Mouse (Mus musculus) right cerebral cortex, postnatal 4 days (tissue): Measurements from ENCODE around the gene Medag.

Source experiments
- DNase-seq: peaks from one replicate; pipeline ENCODE4 v3.0.0-alpha.2; 2022

Gene Medag

GRCm38 (mm10) chr5:149430943-149431342 is 19.4 kb downstream of the Medag start:
- DNase-seq = no peak

GRCm38 (mm10) chr5:149433618-149434017 is 22.1 kb downstream of the Medag start:
- DNase-seq = no peak

- no peak for DNase-seq
Observed at GRCm38 (mm10) chr5:149434141-149434690, 22.7 kb downstream of the Medag start.

DNA sequence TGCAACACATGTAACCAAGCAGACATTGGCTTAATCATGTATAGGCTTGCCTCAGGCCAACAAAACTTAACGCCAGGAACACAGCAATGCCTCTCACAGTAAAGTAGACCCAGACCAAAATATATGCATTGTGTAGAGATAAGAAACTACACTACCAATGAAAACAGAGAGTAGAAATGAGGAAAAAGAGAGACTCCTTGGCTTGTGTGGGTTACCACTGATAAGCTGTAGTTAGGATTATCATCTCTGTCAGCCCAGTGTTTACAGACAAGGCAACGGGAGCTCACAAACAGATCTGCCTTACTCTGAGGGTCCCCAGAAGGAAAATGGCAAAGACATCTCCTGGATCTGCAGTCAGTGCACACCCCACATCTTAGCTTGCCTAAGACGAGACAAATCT is 25.0 kb downstream of the Medag start:
- DNase-seq = no peak

GRCm38 (mm10) chr5:149437150-149437549 is 25.6 kb downstream of the Medag start:
- DNase-seq = no peak

- peak; percentile 73 for DNase-seq
Observed at GRCm38 (mm10) chr5:149439531-149440179, 28.1 kb downstream of the Medag start, which contains the start of gene Tex26. Gene Tex26, plus strand, starts transcription at chr5:149439660.

- DNase-seq = peak; percentile 72
Observed at GRCm38 (mm10) chr5:149440180-149440573, 28.6 kb downstream of the Medag start.

- DNase-seq = no peak
Observed at GRCm38 (mm10) chr5:149441646-149442276, 30.2 kb downstream of the Medag start.

GRCm38 (mm10) chr5:149442277-149442660 is 30.7 kb downstream of the Medag start:
- DNase-seq = no peak

- DNase-seq = no peak
Observed at GRCm38 (mm10) chr5:149444451-149444850, 32.9 kb downstream of the Medag start.

DNA sequence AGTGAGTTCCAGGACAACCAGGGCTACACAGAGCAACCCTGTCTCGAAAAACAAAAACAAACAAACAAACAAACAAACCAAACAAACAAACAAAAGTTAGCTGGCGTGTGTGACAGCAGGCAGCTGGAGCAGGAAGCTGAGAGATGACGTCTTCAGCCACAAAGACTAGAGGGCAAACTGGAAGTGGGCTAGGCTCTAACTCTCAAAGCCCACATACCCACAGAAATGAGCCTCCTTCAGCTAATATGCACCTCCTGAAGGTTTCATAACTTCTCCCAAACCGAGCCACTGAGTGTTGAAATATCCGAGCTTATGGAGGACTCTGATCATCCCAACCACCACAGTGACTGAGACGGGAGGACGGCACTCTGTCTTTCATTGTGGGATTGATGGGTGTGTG is 34.9 kb downstream of the Medag start:
- DNase-seq = no peak

- DNase-seq = no peak
Observed at GRCm38 (mm10) chr5:149447733-149448132, 36.2 kb downstream of the Medag start.

DNA sequence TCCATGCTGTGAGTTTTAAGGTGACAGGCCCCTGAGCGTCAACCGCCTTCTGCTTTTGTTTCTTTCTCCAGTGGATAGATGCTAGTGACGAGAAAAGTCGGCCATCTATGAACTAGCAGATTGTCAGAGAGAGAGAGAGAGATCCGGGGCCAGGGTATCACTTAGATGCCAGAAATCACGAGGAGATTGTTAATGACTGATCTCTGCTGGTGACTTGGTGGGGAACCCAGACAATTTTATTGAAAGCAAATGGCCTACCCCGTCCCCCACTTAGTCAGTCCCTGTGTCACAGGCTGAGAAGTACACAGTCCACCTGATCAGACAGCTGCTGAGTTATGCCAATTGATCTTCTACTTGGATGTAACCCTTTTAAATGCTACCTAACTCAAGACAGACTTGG is 37.9 kb downstream of the Medag start:
- DNase-seq = no peak

DNA sequence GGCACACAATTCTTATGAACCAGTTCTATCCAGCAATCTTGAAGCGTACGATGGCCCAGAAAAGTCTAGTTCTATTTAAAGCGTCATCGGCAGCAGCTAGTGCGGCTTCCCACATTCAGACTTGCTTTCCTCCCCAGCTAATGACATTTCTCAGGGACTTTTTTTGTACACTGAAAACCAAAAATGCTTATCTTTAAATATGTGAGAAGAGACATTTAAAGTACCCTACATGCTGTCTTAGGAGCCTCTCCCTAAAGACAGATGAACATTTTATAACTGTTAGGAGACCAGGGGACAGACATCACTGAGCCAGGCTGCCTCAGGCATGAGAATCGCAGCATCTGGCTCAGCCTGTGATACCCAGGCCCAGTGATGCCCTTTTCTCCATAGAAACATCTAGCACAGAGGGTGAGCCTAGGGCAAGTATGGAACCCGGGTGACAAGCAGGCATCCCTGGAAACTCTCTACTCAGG is 39.7 kb downstream of the Medag start:
- no peak for DNase-seq

GRCm38 (mm10) chr5:149454281-149454680 is 42.7 kb downstream of the Medag start:
- DNase-seq = no peak

DNA sequence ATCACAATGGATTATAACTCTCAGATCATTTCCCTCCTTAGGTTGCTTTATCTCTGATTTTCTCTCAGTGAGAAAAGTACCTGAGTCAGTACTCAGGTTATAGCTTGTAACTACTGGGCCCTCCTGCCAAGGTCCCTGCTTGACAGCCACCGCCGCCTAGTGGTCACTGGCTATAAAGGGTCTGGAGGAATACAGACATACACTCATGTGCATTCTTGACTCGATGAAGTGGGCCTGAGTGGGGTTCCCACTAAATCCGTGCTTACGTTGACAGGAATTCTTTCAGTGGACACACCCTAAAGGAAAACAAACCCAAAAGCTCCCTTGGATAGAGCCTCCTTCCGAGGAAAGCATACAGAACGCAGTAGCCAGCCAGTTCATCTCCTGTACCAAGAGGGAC is 45.0 kb downstream of the Medag start:
- no peak for DNase-seq

GRCm38 (mm10) chr5:149462071-149462470 is 50.5 kb downstream of the Medag start:
- DNase-seq = no peak

DNA sequence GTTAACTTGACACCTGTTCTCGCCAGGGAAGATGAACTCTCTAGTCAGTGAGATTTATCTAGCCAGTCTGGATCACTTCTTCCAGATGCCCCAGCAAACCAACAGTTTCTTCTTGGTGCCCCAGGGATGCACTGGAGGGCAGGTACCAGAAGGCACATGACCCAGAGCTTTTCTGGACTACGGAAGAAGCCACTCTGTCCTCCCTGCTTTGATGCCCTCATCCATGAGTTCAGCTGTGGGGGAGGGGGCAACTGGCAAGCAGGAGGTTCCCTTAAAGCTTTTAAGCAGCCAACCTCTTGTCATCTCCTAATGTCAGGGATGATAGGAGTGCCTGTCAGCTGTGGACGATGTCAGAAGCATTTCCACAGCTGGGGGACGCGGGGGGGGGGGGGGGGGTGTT is 53.8 kb downstream of the Medag start:
- DNase-seq = no peak

GRCm38 (mm10) chr5:149474142-149474541 is 62.6 kb downstream of the Medag start:
- no peak for DNase-seq

DNA sequence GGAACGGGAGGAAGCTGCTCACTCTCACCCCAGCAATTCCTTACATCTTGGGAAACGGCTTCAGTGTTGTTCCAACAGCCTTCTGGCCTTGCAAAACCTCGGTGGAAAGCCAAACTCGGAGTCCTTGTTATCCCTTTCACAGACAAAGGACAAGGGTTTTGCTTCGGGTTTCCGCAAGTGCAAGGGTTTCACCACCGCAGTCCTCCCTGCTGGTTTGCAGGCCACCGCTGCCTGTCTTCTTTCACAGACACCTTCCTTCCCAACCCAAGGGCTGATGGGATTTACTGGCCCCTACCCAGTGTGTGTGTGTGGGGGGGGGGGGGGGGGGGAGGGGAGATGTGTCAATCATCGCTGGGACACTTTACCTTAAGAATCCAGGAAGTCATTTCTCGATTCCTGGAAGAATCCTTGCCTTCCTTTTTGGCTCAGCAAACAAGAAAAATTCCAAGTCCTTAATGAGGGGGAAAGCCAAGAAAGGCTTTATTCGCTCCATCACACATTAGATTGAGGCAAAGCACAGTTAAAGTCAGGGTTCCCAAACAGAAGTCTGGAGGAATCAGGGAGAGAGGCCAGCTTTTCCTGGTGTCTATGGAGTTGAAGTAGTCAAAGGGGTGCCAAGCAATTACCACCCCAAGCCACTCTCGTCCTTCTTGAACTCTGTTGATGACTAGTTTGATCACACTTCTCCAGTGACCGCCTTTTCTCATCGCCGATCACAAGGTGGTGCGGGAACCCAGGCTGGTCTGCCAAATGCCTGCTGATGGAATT is 63.3 kb downstream of the Medag start:
- no peak for DNase-seq
